Mouse (Mus musculus) lung, embryonic 14.5 days (tissue): Measurements from ENCODE around the gene Gm14409. TPM values are rescaled to one million over a fixed set of nuclear protein-coding genes. Genes with fewer than 3 reads are reported as not detected.
"Not testable (repeated sequence)": the region's sequence is repeated elsewhere in the genome, so short reads cannot be mapped to it uniquely, and the experiment has no call there.

Source experiments
- ATAC-seq: fragments of 200-750 bp; cut with Nextera tagmentation; 2 replicates; pipeline ENCODE4 v1.8.0; 2017; ENCODE audit warnings: mild to moderate bottlenecking, moderate TSS enrichment, moderate library complexity; ENCODE audit not compliant: insufficient read depth
- DNase-seq: peaks from one replicate; pipeline ENCODE4 v3.0.0-alpha.2; 2015
- H3K27ac ChIP-seq: fragments of 300-500 bp; sonication (generic); 2 replicates; pipeline ENCODE4 v1.5.1; 2014; ENCODE audit warnings: low read depth, mild to moderate bottlenecking, moderate library complexity
- H3K27me3 ChIP-seq: fragments of 300-500 bp; sonication (generic); 2 replicates; pipeline ENCODE4 v1.6.1; 2014; ENCODE audit warnings: low read length, control low read depth; ENCODE audit not compliant: insufficient read depth
- H3K36me3 ChIP-seq: fragments of 300-500 bp; sonication (generic); 2 replicates; pipeline ENCODE4 v1.6.1; 2014; ENCODE audit warnings: control low read depth; ENCODE audit not compliant: insufficient read depth
- H3K4me1 ChIP-seq: fragments of 300-500 bp; sonication (generic); 2 replicates; pipeline ENCODE4 v1.6.1; 2014; ENCODE audit warnings: antibody characterized with exemption, control low read depth; ENCODE audit not compliant: insufficient read depth
- H3K4me2 ChIP-seq: fragments of 300-500 bp; sonication (generic); 2 replicates; pipeline ENCODE4 v1.6.1; 2014; ENCODE audit warnings: mild to moderate bottlenecking
- H3K4me3 ChIP-seq: fragments of 300-500 bp; sonication (generic); 2 replicates; pipeline ENCODE4 v1.5.1; 2014; ENCODE audit warnings: low read depth, low read length
- H3K9ac ChIP-seq: fragments of 300-500 bp; sonication (generic); 2 replicates; pipeline ENCODE4 v1.6.1; 2014
- H3K9me3 ChIP-seq: fragments of 300-500 bp; sonication (generic); 2 replicates; pipeline ENCODE4 v1.6.1; 2016; ENCODE audit warnings: low read depth, low read length, control low read depth
- WGBS: fragments of 180-500 bp; shearing (Covaris S2); extraction: QIAGEN DNeasy Blood & Tissue Kit; methylation state at CpG from one replicate; pipeline ENCODE4 v1.1.7; 2014; 5-methylcytosine and 5-hydroxymethylcytosine counted together
- polyA plus RNA-seq: library from polyadenylated mRNA; unstranded; fragments of >200 nt; fragmentation: Nextera tagmentation; extraction: Ambion mirVana; gene quantifications from 2 replicates; pipeline ENCODE4 v1.2.1, GENCODE M21; 2014

The Gm14409 gene
- not detected in 2 replicates for polyA plus RNA-seq

DNA sequence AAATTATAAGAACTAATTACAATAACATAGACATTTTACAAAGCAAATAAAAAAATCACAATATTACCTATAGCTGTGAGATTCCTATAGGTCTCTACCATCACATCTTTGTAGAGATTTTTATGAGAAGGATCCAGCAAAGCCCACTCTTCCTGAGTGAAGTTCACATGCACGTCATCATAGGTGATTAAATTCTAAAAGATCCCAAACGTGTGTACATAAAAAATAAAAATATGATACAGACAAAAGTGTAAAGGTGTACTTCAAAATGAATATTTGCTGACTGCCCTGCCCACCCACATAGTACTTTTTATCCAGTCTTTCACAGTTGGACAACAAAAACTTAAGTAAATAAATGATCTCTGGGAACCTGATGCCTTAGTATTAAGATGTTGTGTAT, at the start of gene Gm14409:
Gene Gm14409, minus strand, starts transcription at position 101 of the 400 bp plus-strand sequence.
- H3K4me2 ChIP-seq, DNase-seq, H3K4me3 ChIP-seq, H3K9me3 ChIP-seq, H3K9ac ChIP-seq, H3K27me3 ChIP-seq, H3K36me3 ChIP-seq, ATAC-seq, H3K27ac ChIP-seq, H3K4me1 ChIP-seq: not testable (repeated sequence)
- WGBS, result no CpG with 5 or more reads among the region's 2 CpGs

DNA sequence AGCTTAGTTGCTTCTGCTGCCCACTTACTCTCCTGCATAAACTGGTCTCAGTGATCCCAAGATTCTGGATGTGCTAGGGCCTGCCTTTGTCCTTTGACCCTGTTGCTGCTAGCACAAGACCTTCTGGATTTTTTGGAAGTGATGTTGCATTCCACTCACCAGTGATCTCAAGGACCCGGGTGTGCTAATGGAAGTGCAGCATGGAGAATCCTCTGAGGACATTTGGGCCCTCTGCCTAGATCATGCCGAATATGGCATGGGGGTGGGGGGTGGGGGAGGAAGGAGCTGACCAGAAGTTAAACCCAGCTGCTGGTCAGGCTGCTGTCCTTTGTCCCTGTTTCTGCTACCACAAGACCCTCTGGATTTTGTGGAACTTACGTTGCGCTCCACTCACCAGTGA, 42.8 kb upstream of the Gm14409 start:
- H3K4me1 ChIP-seq, H3K27ac ChIP-seq, H3K27me3 ChIP-seq, H3K4me2 ChIP-seq, DNase-seq, H3K36me3 ChIP-seq, H3K9ac ChIP-seq, H3K9me3 ChIP-seq, H3K4me3 ChIP-seq: not testable (repeated sequence)
- peak; percentile 90; the same call in 1 of the 2 replicates for ATAC-seq
- WGBS, result 74% methylated on average over 4 of the region's 4 CpGs

- H3K4me1 ChIP-seq, H3K36me3 ChIP-seq, ATAC-seq, H3K4me3 ChIP-seq, DNase-seq, H3K9ac ChIP-seq, H3K27me3 ChIP-seq, H3K9me3 ChIP-seq, H3K27ac ChIP-seq, H3K4me2 ChIP-seq: not testable (repeated sequence)
- no CpG with 5 or more reads among the region's 2 CpGs for WGBS
Measured at GRCm38 (mm10) chr2:177304980-177305379, 38.1 kb upstream of the Gm14409 start.

DNA sequence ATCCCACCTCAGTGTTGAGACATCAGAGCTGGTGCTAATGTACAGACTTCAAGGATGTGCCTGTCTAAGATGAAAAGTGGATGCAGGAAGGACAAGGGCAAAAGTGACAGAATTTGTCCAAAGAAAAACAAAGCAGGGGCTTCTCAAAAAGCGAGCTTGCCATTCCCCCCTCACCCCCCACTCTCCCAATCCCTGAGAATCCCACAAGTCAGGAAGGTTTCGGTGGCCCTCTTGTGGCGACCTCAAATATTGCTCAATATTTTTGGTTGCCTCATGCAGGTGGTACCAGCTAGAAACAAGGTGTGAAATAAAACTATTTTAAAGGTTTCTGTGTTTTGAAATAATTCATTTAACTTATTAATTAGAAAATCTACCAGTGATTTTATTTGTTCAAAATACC, 16.9 kb upstream of the Gm14409 start:
- H3K36me3 ChIP-seq, H3K4me1 ChIP-seq, H3K9ac ChIP-seq, H3K27ac ChIP-seq, H3K4me3 ChIP-seq, H3K4me2 ChIP-seq, H3K27me3 ChIP-seq, ATAC-seq, DNase-seq, H3K9me3 ChIP-seq: not testable (repeated sequence)
- WGBS, result 36% methylated on average over 3 of the region's 3 CpGs

GRCm38 (mm10) chr2:177277754-177278153, 10.9 kb upstream of the Gm14409 start:
- not testable (repeated sequence) for H3K4me1 ChIP-seq, DNase-seq, H3K4me3 ChIP-seq, ATAC-seq, H3K36me3 ChIP-seq, H3K27me3 ChIP-seq, H3K9me3 ChIP-seq, H3K9ac ChIP-seq, H3K27ac ChIP-seq, H3K4me2 ChIP-seq
- WGBS, result 63% methylated on average over 2 of the region's 2 CpGs

DNA sequence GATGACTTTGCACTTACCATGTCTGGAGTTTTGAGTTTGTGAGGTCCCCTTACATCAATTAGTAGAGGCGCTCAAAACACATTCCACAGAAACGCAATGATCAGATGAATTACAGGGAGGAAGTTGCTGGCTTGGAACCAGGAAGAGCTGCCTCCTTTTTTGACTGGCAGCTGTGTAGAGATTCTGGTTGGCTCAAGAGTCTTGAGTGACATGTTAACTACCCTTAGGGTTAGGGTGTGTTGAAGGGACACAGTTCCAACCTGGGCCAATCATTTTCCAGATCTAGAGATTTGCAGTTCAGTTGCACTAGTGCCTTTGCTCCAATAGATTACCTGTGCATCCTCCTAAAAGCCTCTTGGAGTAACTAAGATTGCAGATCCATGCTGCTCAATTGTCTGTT, 5.4 kb upstream of the Gm14409 start:
- H3K4me1 ChIP-seq, H3K4me2 ChIP-seq, H3K27ac ChIP-seq, H3K4me3 ChIP-seq, H3K27me3 ChIP-seq, H3K36me3 ChIP-seq, DNase-seq, H3K9ac ChIP-seq, ATAC-seq, H3K9me3 ChIP-seq: not testable (repeated sequence)
- 86% methylated on average over 2 of the region's 2 CpGs for WGBS

DNA sequence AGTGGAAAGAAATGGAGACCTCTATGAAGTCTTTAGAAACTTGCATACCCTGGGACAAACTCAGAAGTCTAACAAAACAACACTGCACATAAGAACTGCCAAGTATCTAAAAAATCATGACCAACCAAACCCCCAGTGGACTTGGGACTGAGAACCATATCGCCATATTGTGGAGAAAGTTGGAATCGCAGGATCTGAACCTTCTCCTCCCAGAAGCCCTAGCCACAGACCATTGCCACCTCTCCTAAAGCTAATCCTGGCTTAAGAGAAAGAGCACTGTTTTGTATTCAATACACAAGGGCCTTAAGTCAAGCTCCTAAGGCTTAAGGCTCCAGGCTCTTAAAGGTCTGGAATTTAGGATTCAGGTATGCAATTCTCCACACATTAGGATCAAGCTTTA, 19.4 kb downstream of the Gm14409 start:
- not testable (repeated sequence) for H3K9me3 ChIP-seq, H3K4me1 ChIP-seq, H3K27ac ChIP-seq, H3K27me3 ChIP-seq, H3K4me2 ChIP-seq, DNase-seq, H3K9ac ChIP-seq, H3K36me3 ChIP-seq, H3K4me3 ChIP-seq, ATAC-seq
- 83% methylated on average over 2 of the region's 2 CpGs for WGBS

- H3K4me3 ChIP-seq, ATAC-seq, H3K27me3 ChIP-seq, H3K4me2 ChIP-seq, H3K36me3 ChIP-seq, H3K9me3 ChIP-seq, H3K27ac ChIP-seq, H3K9ac ChIP-seq, H3K4me1 ChIP-seq, DNase-seq: not testable (repeated sequence)
- 50% methylated on average over 2 of the region's 2 CpGs for WGBS
Measured at GRCm38 (mm10) chr2:177230461-177230860, 36.4 kb downstream of the Gm14409 start.

Other genes with a start within 250 kb of the Gm14409 start
- 0.88 TPM in 1 of 2 replicates, not detected in the other for gene Gm14401, start 192.7 kb downstream of the Gm14409 start, polyA plus RNA-seq
- gene Gm14410, start 60.6 kb downstream of the Gm14409 start, polyA plus RNA-seq, result 28.2 and 31.5 TPM in 2 replicates
- gene Gm14412, start 57.3 kb upstream of the Gm14409 start, polyA plus RNA-seq, result 0.38 and 1.1 TPM in 2 replicates
- gene Gm14418, start 131.3 kb upstream of the Gm14409 start, polyA plus RNA-seq, result 17.4 and 17.7 TPM in 2 replicates
- 18.4 and 22.0 TPM in 2 replicates for gene Zfp970, start 197.7 kb upstream of the Gm14409 start, polyA plus RNA-seq
- 13.4 and 13.7 TPM in 2 replicates for gene Gm14403, start 231.2 kb upstream of the Gm14409 start, polyA plus RNA-seq